Mouse (Mus musculus): Measurements from ENCODE around the gene Carmil1.

The Carmil1 gene

DNA sequence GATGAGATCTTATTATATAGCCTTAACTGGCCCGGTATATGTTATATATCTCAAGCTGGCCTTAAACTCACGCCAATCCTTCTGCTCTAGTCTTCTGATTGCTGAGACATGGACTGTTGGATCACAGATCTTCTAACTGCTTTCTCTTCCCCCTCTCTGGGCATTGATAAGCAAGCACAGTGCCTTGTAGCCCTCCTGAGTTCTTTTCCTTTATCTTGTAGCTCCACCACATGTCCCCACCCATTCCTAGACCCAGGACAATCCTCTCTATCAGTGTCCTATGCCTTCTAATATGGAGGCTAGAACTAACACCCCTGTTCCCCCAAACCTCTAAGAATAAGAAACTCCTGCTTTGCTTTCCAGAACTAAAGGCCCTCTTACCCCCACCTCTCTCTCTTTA lies 275.1 kb downstream of the Carmil1 start:
- no peak for DNase-seq

GRCm38 (mm10) chr13:24001797-24002196 lies 278.8 kb downstream of the Carmil1 start:
- DNase-seq: no peak

GRCm38 (mm10) chr13:24001081-24001480 lies 279.5 kb downstream of the Carmil1 start:
- no peak for DNase-seq

GRCm38 (mm10) chr13:23998826-23999225 lies 281.8 kb downstream of the Carmil1 start:
- DNase-seq: peak; percentile 16 to 19

DNA sequence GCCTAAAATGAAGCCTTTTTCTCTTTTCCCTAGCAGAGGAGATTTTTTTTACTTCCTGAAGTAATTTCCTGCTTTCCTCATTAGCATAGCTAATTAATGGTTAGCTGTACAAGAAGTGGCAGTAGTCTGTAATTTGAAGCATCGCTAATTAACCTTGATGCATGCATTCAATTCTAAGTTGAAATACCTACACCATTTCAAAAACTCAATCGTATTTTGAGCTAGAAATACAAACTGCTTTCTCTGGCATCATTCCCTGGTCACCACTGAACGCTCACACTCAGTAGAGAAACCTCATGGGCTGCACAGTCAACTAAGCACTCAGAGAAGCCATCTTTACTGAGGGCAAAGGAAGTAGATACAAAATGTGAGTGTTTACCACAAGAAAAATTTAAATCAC lies 285.8 kb downstream of the Carmil1 start:
- no peak for DNase-seq

GRCm38 (mm10) chr13:23994024-23994423 lies 286.6 kb downstream of the Carmil1 start:
- DNase-seq: no peak

GRCm38 (mm10) chr13:23990928-23991327 lies 289.7 kb downstream of the Carmil1 start, which contains the start of gene Scgn:
TSS of gene Scgn (minus strand) at chr13:23991214.
- peak in 1 of 2 experiments; percentile 4 for DNase-seq

GRCm38 (mm10) chr13:23990451-23990850 lies 290.1 kb downstream of the Carmil1 start:
- no peak for DNase-seq

GRCm38 (mm10) chr13:23985130-23985529 lies 295.5 kb downstream of the Carmil1 start:
- DNase-seq: no peak

DNA sequence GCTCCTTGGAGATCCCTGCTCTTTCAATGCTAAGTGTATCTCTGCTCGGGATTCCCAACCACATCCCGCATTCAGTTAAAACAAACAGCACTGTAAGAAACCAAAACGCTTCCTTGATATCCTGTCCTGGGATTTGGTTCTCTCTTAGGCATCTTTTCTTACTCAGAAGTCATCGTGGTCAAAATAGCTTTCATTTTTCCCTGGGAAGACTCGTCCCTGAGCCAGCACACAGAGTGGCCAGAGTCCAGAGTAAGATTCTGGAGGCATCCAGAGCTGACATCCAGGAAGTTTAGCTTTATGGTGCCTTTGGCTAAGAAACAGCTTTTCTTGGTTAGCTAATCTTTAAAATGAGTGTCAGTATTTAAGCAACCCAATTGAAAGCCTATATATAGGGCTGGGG lies 308.3 kb downstream of the Carmil1 start:
- DNase-seq: no peak

- no peak for DNase-seq
Observed at GRCm38 (mm10) chr13:23971870-23972269, 308.7 kb downstream of the Carmil1 start.

GRCm38 (mm10) chr13:23964909-23965308 lies 315.7 kb downstream of the Carmil1 start:
- DNase-seq: no peak

Data from cerebellum, postnatal 36 days (tissue).